Mouse (Mus musculus) G1E (cell line): Measurements from ENCODE around the gene Rpusd2.

ENCODE experiments used
- CTCF ChIP-seq: IDR thresholded peaks from 2 replicates; pipeline ENCODE4 v1.5.1; 2012; ENCODE audit warnings: low read depth, low read length, inconsistent platforms, mixed read lengths
- GATA1 ChIP-seq: IDR thresholded peaks from 2 replicates; pipeline ENCODE4 v1.6.1; 2012; ENCODE audit warnings: borderline replicate concordance, low read length, inconsistent platforms, mixed read lengths
- GATA2 ChIP-seq: IDR thresholded peaks from 2 replicates; pipeline ENCODE4 v1.6.1; 2012; ENCODE audit warnings: low read depth, low read length, inconsistent platforms, borderline replicate concordance
- POLR2AphosphoS5 ChIP-seq: IDR thresholded peaks from 2 replicates; pipeline ENCODE4 v1.6.1; 2012; ENCODE audit warnings: low read depth, low read length, inconsistent platforms; ENCODE audit not compliant: insufficient replicate concordance

- no peak for TF ChIP-seq POLR2AphosphoS5
- no peak for TF ChIP-seq CTCF
- TF ChIP-seq GATA1, result no peak
- no peak for TF ChIP-seq GATA2
Measured at GRCm38 (mm10) chr2:119019131-119019530, 15.5 kb upstream of the Rpusd2 start.
